Mouse (Mus musculus) frontal cortex, adult (tissue): ENCODE measurements around the gene Obox8.

Experiments used
- ATAC-seq: cut with Nextera tagmentation; 2 replicates; pipeline ENCODE4 v1.9.2; 2017; ENCODE audit warnings: mild to moderate bottlenecking, moderate library complexity, mixed read lengths; ENCODE audit not compliant: low TSS enrichment

Obox8 gene

DNA sequence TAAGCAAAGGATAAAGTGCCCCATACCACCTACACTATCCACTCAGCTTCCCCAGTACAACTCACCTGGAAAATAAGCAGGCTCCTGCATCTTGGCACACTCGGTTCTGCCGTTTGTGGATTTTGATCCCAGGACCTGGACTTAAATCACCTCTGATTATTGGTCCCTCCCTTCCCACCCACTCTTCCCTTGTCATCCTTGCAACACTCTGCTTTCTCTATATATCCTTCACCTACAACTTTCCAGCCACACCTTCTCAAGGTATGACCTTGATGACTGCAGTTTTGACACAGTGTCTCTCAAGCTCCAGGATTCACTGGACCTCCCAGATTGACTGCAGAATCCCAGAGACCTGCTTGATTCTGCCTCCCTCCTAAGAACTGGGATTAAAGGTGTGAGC, at the start of gene Obox8:
TSS of gene Obox8 (minus strand) at position 101 of the 400 bp plus-strand sequence.
- no peak for ATAC-seq

DNA sequence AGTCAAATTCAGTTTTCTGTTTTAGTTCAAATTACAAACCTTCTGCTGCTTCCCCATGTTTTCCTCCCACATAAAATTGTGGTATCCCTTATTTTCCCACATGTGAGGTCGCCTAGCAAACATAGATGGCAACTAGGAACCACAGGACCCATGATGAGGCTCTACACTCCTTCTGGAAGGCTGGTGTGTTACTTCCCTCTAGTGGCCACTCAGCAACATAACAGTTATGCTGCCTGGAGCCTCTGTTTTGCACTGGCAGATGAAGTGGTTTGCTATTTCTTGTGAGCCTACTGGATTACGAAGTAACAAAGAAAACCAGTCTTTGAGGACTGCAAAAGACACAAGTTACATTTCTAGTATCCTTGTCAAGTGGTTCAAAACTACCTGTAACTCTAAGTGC, 16.1 kb downstream of the Obox8 start:
- ATAC-seq = peak; percentile 70; the same call in 1 of the 2 replicates

DNA sequence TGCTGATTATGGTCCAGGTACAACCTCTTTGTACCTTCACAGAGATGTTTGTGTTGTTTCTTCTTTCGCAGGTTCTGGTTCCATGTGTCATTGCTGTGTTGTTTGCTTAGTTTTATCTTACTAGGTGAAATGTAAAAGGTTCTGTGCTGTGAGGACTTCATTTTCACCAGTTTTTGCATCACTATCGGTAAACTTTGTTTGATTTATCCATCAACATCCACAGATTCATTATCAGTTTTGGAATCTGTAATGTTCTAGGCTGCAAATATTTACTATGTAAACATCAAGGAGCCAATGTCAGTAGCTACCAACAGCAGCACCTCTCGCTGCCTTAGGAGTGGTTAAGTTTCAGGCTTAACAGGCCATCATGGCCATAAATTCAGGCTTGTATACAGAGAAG, 24.7 kb downstream of the Obox8 start:
- ATAC-seq = no peak

DNA sequence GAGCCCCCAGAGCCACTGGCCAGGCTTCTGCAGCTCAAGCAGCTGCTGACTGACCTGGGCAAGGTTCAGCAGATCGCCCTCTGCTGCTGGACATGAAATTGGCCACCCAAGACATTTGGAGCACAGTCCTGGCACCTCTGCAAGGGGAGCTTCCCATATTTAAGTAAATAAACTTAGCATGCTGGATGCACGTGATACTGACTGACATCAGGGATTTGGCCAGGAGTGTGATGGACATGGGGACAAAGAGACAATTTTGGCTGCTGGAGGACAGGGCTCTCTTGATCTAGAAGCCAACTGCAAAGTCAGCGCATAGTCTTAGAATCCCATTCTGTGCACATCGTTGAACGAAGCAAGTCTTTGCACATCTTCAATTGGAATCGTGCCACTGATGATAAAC, 25.8 kb downstream of the Obox8 start:
- no peak for ATAC-seq
